Mouse (Mus musculus) myocyte (in vitro differentiated cells): ENCODE measurements around the gene Rnaseh2a. TPM values are rescaled to one million over a fixed set of nuclear protein-coding genes. Genes with fewer than 3 reads are reported as not detected.

Experiments used
- H3K27me3 ChIP-seq: one replicate; pipeline ENCODE4 v1.6.1; 2011; ENCODE audit not compliant: control insufficient read depth, insufficient read depth, insufficient read length
- H3K36me3 ChIP-seq: one replicate; pipeline ENCODE4 v1.6.1; 2011; ENCODE audit not compliant: control insufficient read depth, insufficient read depth
- H3K4me2 ChIP-seq: one replicate; pipeline ENCODE4 v1.6.1; 2011; ENCODE audit warnings: low read depth, control low read depth
- H3K4me3 ChIP-seq: one replicate; pipeline ENCODE4 v1.5.1; 2011; ENCODE audit warnings: mild to moderate bottlenecking, control low read depth, moderate library complexity
- H3K79me2 ChIP-seq: one replicate; pipeline ENCODE4 v1.6.1; 2011; ENCODE audit not compliant: control insufficient read depth, insufficient read depth
- H3ac ChIP-seq: one replicate; pipeline ENCODE4 v1.6.1; 2011; ENCODE audit not compliant: control insufficient read depth, insufficient read length
- CEBPB ChIP-seq: IDR thresholded peaks from 2 replicates; pipeline ENCODE4 v1.6.1; 2011; ENCODE audit warnings: mild to moderate bottlenecking, moderate library complexity; ENCODE audit not compliant: poor library complexity, insufficient read depth, severe bottlenecking
- E2F4 ChIP-seq: IDR thresholded peaks from one replicate; pipeline ENCODE4 v1.6.1; 2011; ENCODE audit warnings: mild to moderate bottlenecking, control low read depth, moderate library complexity; ENCODE audit not compliant: insufficient read depth
- MAX ChIP-seq: IDR thresholded peaks from one replicate; pipeline ENCODE4 v1.6.1; 2011; ENCODE audit warnings: low read depth, mild to moderate bottlenecking, control low read depth
- MYOD1 ChIP-seq, 3 experiments: IDR thresholded peaks; one replicate each; pipeline ENCODE4 v1.6.1; 2011; ENCODE audit warnings: control low read depth in 2 of 3, low read depth in 2 of 3, mild to moderate bottlenecking in 2 of 3, moderate library complexity in 1 of 3; ENCODE audit not compliant: insufficient read length in 2 of 3, control insufficient read depth in 1 of 3
- MYOG ChIP-seq, 3 experiments: IDR thresholded peaks; one replicate each; pipeline ENCODE4 v1.6.1; 2011; ENCODE audit warnings: control low read depth in 2 of 3, low read depth in 2 of 3, mild to moderate bottlenecking in 2 of 3; ENCODE audit not compliant: insufficient read length in 2 of 3, control insufficient read depth in 1 of 3, insufficient read depth in 1 of 3
- POLR2A ChIP-seq: IDR thresholded peaks from one replicate; pipeline ENCODE4 v1.6.1; 2011; ENCODE audit warnings: low read depth, mild to moderate bottlenecking, control low read depth, moderate library complexity; ENCODE audit not compliant: insufficient read length
- POLR2AphosphoS2 ChIP-seq: IDR thresholded peaks from one replicate; pipeline ENCODE4 v1.6.1; 2011; ENCODE audit warnings: low read depth, control low read depth; ENCODE audit not compliant: insufficient read length
- REST ChIP-seq: IDR thresholded peaks from one replicate; pipeline ENCODE4 v1.6.1; 2011; ENCODE audit warnings: mild to moderate bottlenecking, control low read depth, moderate library complexity; ENCODE audit not compliant: insufficient read depth, insufficient read length
- SRF ChIP-seq: IDR thresholded peaks from one replicate; pipeline ENCODE4 v1.6.1; 2011; ENCODE audit warnings: low read depth; ENCODE audit not compliant: control insufficient read depth, insufficient read length
- TCF12 ChIP-seq: IDR thresholded peaks from one replicate; pipeline ENCODE4 v1.6.1; 2011; ENCODE audit warnings: mild to moderate bottlenecking, control low read depth; ENCODE audit not compliant: poor library complexity, insufficient read depth, severe bottlenecking
- TCF3 ChIP-seq: IDR thresholded peaks from one replicate; pipeline ENCODE4 v1.6.1; 2011; ENCODE audit warnings: low read depth, control low read depth; ENCODE audit not compliant: insufficient read length
- USF1 ChIP-seq: IDR thresholded peaks from one replicate; pipeline ENCODE4 v1.6.1; 2011; ENCODE audit warnings: low read depth, mild to moderate bottlenecking, control low read depth, moderate library complexity
- polyA plus RNA-seq: library from polyadenylated mRNA; unstranded; fragments of >200 nt; fragmentation: generic; extraction: Trizol; gene quantifications from one replicate; pipeline ENCODE4 v1.2.1, GENCODE M21; 2012; ENCODE audit warnings: missing spikeins

Gene Rnaseh2a
- polyA plus RNA-seq, 1 experiment = 74.1 TPM

- no peak for TF ChIP-seq POLR2AphosphoS2
- no peak for TF ChIP-seq SRF
- TF ChIP-seq MYOG (IDR thresholded peaks at IDR 0.05; ENCODE audit: control insufficient read depth in 1 of 3, insufficient read depth in 1 of 3, insufficient read length in 2 of 3, low read depth in 2 of 3) = no peak
- no peak for TF ChIP-seq REST
- TF ChIP-seq TCF3 = no peak
- TF ChIP-seq TCF12 = no peak
- no peak for TF ChIP-seq E2F4
- TF ChIP-seq CEBPB = no peak
- no peak for TF ChIP-seq MYOD1 (IDR thresholded peaks at IDR 0.05; ENCODE audit: control insufficient read depth in 1 of 3, insufficient read length in 2 of 3, low read depth in 2 of 3)
- no peak for TF ChIP-seq MAX
- no peak for TF ChIP-seq USF1
- no peak for TF ChIP-seq POLR2A
- Histone ChIP-seq H3K27me3 (no peaks in the 10 kb centered on the region), H3ac (no peak overlapping the region), H3K4me3 (peak overlapping the region; percentile 38), H3K36me3 (no peaks in the 10 kb centered on the region), H3K79me2 (no peaks in the 10 kb centered on the region), H3K4me2 (peak overlapping the region; percentile 97)
These were observed 19.8 kb upstream of the Rnaseh2a start for GRCm38 (mm10) chr8:84989311-84989731.

DNA sequence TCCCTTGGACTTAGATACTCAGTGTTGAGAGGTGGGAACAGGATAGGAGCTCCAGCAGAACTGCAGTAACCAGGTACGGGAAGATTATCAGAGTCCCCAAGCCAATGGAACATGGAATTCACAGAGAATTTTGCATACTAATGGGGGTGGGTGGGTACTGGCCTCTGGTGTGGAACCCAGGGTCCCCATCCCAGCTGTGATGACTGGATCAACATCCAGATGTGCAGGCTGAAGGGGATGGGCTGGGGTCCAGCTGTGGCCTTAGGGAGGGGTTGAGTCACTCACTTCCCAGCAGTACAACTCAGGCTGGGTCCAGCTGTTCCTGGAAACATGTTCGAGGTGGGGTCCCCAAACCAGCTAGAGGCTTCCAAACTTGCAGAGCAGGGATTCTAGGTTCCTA lies 18.3 kb upstream of the Rnaseh2a start:
- Histone ChIP-seq H3K36me3 (no peaks in the 10 kb centered on the region), H3ac (no peak overlapping the region), H3K79me2 (no peaks in the 10 kb centered on the region), H3K4me3 (no peak overlapping the region), H3K4me2 (no peak overlapping the region), H3K27me3 (no peaks in the 10 kb centered on the region)
- TF ChIP-seq TCF12 = no peak
- TF ChIP-seq MYOD1 (IDR thresholded peaks at IDR 0.05; ENCODE audit: control insufficient read depth in 1 of 3, insufficient read length in 2 of 3, low read depth in 2 of 3) = no peak
- TF ChIP-seq MAX = no peak
- TF ChIP-seq REST = no peak
- no peak for TF ChIP-seq POLR2AphosphoS2
- TF ChIP-seq SRF = no peak
- TF ChIP-seq TCF3 = no peak

- Histone ChIP-seq H3K79me2 (no peaks in the 10 kb centered on the region), H3K27me3 (no peaks in the 10 kb centered on the region), H3K36me3 (no peaks in the 10 kb centered on the region), H3K4me2 (no peak overlapping the region), H3ac (no peak overlapping the region), H3K4me3 (no peak overlapping the region)
- TF ChIP-seq USF1 (no peak), TCF3 (no peak), MAX (no peak), TCF12 (no peak)
These were observed 17.8 kb upstream of the Rnaseh2a start for GRCm38 (mm10) chr8:84987388-84987787.

- no peak overlapping the region for H3ac ChIP-seq
- TF ChIP-seq SRF (no peak), E2F4 (no peak), REST (no peak), TCF12 (no peak), CEBPB (no peak), MYOD1 (IDR thresholded peaks at IDR 0.05; ENCODE audit: control insufficient read depth in 1 of 3, insufficient read length in 2 of 3, low read depth in 2 of 3) (no peak), USF1 (no peak), MAX (no peak), POLR2A (no peak)
These were observed 16.9 kb upstream of the Rnaseh2a start for GRCm38 (mm10) chr8:84986379-84986945.

DNA sequence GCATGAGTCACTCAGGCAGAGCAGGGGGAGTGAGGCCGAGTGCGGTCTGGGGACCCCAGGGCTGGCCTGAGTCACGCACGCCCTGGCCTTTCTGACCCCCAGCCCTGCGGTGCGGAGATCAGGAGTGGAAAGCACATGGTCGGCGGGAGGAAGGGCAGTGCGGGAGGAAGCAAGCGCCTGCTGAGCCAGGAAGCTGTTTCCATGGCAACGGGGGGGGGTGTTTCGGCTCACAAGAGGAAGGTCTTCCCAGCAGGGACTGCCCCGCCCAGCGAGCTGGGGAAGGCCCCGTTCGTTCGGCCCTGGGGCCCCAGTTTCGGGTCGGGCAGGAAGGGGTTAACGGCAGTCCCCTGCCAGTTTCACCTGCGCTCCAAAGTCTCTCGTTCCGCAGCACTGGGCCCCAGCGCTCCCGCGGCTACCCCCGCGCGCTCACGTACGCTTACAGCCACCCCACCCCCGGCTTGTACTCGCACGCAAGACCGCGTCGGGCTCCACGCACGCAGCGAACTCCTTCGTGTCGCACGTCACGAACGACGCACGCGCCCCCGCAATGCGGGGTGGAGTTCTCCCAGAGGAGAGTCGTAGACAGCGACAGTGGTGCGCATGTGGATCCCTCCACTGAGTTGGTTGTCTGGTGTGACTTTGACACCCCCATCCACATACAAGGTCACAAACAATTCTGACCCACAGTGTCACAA lies 16.3 kb upstream of the Rnaseh2a start:
- Histone ChIP-seq H3ac (peak overlapping the region; percentile 1), H3K79me2 (no peaks in the 10 kb centered on the region), H3K4me3 (peak overlapping the region; percentile 24), H3K36me3 (no peaks in the 10 kb centered on the region), H3K27me3 (no peaks in the 10 kb centered on the region), H3K4me2 (peak overlapping the region; percentile 95)
- TF ChIP-seq TCF12 = no peak
- peak; percentile 57 for TF ChIP-seq POLR2A
- TF ChIP-seq POLR2AphosphoS2 = peak; percentile 32
- peak; percentile 10 for TF ChIP-seq MAX

More at GRCm38 (mm10) chr8:84986379-84986945, 16.9 kb upstream of the Rnaseh2a start:
- peak overlapping the region; percentile 95 for H3K4me2 ChIP-seq
- H3K36me3 ChIP-seq = no peaks in the 10 kb centered on the region
- no peaks in the 10 kb centered on the region for H3K79me2 ChIP-seq
- no peaks in the 10 kb centered on the region for H3K27me3 ChIP-seq
- H3K4me3 ChIP-seq = peak overlapping the region; percentile 24
